Mouse (Mus musculus) lung, embryonic 15.5 days (tissue): ENCODE results near the gene Ap5m1. TPM values are rescaled to one million over a fixed set of nuclear protein-coding genes. Genes with fewer than 3 reads are reported as not detected.

Experiments used
- ATAC-seq: fragments of 200-750 bp; cut with Nextera tagmentation; 2 replicates; pipeline ENCODE4 v1.8.0; 2017; ENCODE audit warnings: moderate number of reproducible peaks, borderline replicate concordance; ENCODE audit not compliant: low FRiP score, low TSS enrichment; ENCODE audit errors: extremely low read depth
- H3K27ac ChIP-seq: fragments of 300-500 bp; sonication (generic); 2 replicates; pipeline ENCODE4 v1.5.1; 2015; ENCODE audit warnings: moderate library complexity, mild to moderate bottlenecking, inconsistent platforms
- H3K27me3 ChIP-seq: fragments of 300-500 bp; sonication (generic); 2 replicates; pipeline ENCODE4 v1.6.1; 2015; ENCODE audit warnings: inconsistent platforms
- H3K36me3 ChIP-seq: fragments of 300-500 bp; sonication (generic); 2 replicates; pipeline ENCODE4 v1.6.1; 2015; ENCODE audit warnings: inconsistent platforms
- H3K4me1 ChIP-seq: fragments of 300-500 bp; sonication (generic); 2 replicates; pipeline ENCODE4 v1.6.1; 2015; ENCODE audit warnings: inconsistent platforms
- H3K4me2 ChIP-seq: fragments of 300-500 bp; sonication (generic); 2 replicates; pipeline ENCODE4 v1.6.1; 2015; ENCODE audit warnings: inconsistent platforms, mild to moderate bottlenecking, moderate library complexity
- H3K4me3 ChIP-seq: fragments of 300-500 bp; sonication (generic); 2 replicates; pipeline ENCODE4 v1.5.1; 2015; ENCODE audit warnings: mild to moderate bottlenecking, inconsistent platforms
- H3K9ac ChIP-seq: fragments of 300-500 bp; sonication (generic); 2 replicates; pipeline ENCODE4 v1.6.1; 2015; ENCODE audit warnings: inconsistent platforms
- H3K9me3 ChIP-seq: fragments of 300-500 bp; sonication (generic); 2 replicates; pipeline ENCODE4 v1.6.1; 2016; ENCODE audit warnings: inconsistent platforms
- WGBS: fragments of 180-500 bp; shearing (Covaris S2); methylation state at CpG from one replicate; pipeline ENCODE4 v1.1.7; 2015; 5-methylcytosine and 5-hydroxymethylcytosine counted together
- polyA plus RNA-seq: library from polyadenylated mRNA; unstranded; fragments of >200 nt; fragmentation: Nextera tagmentation; extraction: Ambion mirVana; gene quantifications from 2 replicates; pipeline ENCODE4 v1.2.1, GENCODE M21; 2015

The Ap5m1 gene
- polyA plus RNA-seq = 20.9 and 24.1 TPM in 2 replicates

GRCm38 (mm10) chr14:49065529-49066273 lies at the start of gene Ap5m1:
Ap5m1 (plus strand) TSS chr14:49066097.
- peak; percentile 74 for ATAC-seq
- WGBS = under 1% methylated on average over 50 of the region's 62 CpGs
- Histone ChIP-seq H3K36me3 (no peaks in the 10 kb centered on the region), H3K9me3 (no peaks in the 10 kb centered on the region), H3K4me3 (peak within 1 kb of the TSS; percentile 69), H3K27me3 (no peaks in the 10 kb centered on the region), H3K4me1 (peaks cover 18% of the 10 kb centered on the region), H3K9ac (peak within 1 kb of the TSS; percentile 83), H3K27ac (peak within 1 kb of the TSS; percentile 97), H3K4me2 (peak within 1 kb of the TSS; percentile 65)

GRCm38 (mm10) chr14:49019765-49020164 lies 46.1 kb upstream of the Ap5m1 start:
- H3K4me2 ChIP-seq = no peak overlapping the region
- H3K36me3 ChIP-seq = peaks cover 15% of the 10 kb centered on the region
- H3K27ac ChIP-seq = no peak overlapping the region
- 85% methylated on average over 5 of the region's 5 CpGs for WGBS
- no peak overlapping the region for H3K9ac ChIP-seq
- H3K9me3 ChIP-seq = no peaks in the 10 kb centered on the region
- no peak for ATAC-seq
- no peak overlapping the region for H3K4me3 ChIP-seq
- H3K27me3 ChIP-seq = no peaks in the 10 kb centered on the region
- H3K4me1 ChIP-seq = no peaks in the 10 kb centered on the region

- no peak overlapping the region for H3K4me3 ChIP-seq
- ATAC-seq = no peak
- H3K9ac ChIP-seq = no peak overlapping the region
- no peak overlapping the region for H3K27ac ChIP-seq
- 79% methylated on average over 6 of the region's 6 CpGs for WGBS
- H3K27me3 ChIP-seq = no peaks in the 10 kb centered on the region
- H3K9me3 ChIP-seq = no peaks in the 10 kb centered on the region
- H3K36me3 ChIP-seq = peaks cover 11% of the 10 kb centered on the region
- H3K4me1 ChIP-seq = no peaks in the 10 kb centered on the region
- no peak overlapping the region for H3K4me2 ChIP-seq
Measured at GRCm38 (mm10) chr14:49027040-49027778, 38.7 kb upstream of the Ap5m1 start.

- Histone ChIP-seq H3K36me3 (peaks cover 11% of the 10 kb centered on the region), H3K4me2 (no peak overlapping the region), H3K9ac (no peak overlapping the region), H3K4me3 (no peak overlapping the region), H3K9me3 (no peaks in the 10 kb centered on the region), H3K27ac (no peak overlapping the region), H3K27me3 (no peaks in the 10 kb centered on the region), H3K4me1 (no peaks in the 10 kb centered on the region)
- WGBS = 77% methylated on average over 3 of the region's 3 CpGs
- no peak for ATAC-seq
Measured at GRCm38 (mm10) chr14:49027779-49028368, 38.0 kb upstream of the Ap5m1 start.

- peaks cover 15% of the 10 kb centered on the region for H3K36me3 ChIP-seq
- H3K27me3 ChIP-seq = no peaks in the 10 kb centered on the region
- no peak overlapping the region for H3K9ac ChIP-seq
- H3K27ac ChIP-seq = no peak overlapping the region
- no peaks in the 10 kb centered on the region for H3K4me1 ChIP-seq
- ATAC-seq = no peak
- no peak overlapping the region for H3K4me3 ChIP-seq
- WGBS = 88% methylated on average over 5 of the region's 5 CpGs
- H3K9me3 ChIP-seq = no peaks in the 10 kb centered on the region
- H3K4me2 ChIP-seq = no peak overlapping the region
Measured at GRCm38 (mm10) chr14:49028991-49029390, 36.9 kb upstream of the Ap5m1 start.

- ATAC-seq = no peak
- Histone ChIP-seq H3K27ac (no peak overlapping the region), H3K36me3 (no peaks in the 10 kb centered on the region), H3K4me1 (no peaks in the 10 kb centered on the region), H3K9me3 (no peaks in the 10 kb centered on the region), H3K9ac (no peak overlapping the region), H3K4me3 (no peak overlapping the region), H3K4me2 (no peak overlapping the region), H3K27me3 (no peaks in the 10 kb centered on the region)
- WGBS = 88% methylated on average over 4 of the region's 4 CpGs
Measured at GRCm38 (mm10) chr14:49045610-49046009, 20.3 kb upstream of the Ap5m1 start.

GRCm38 (mm10) chr14:49049492-49049891 lies 16.4 kb upstream of the Ap5m1 start:
- Histone ChIP-seq H3K9ac (no peak overlapping the region), H3K4me1 (no peaks in the 10 kb centered on the region), H3K9me3 (no peaks in the 10 kb centered on the region), H3K36me3 (no peaks in the 10 kb centered on the region), H3K4me2 (no peak overlapping the region), H3K4me3 (no peak overlapping the region), H3K27ac (no peak overlapping the region), H3K27me3 (no peaks in the 10 kb centered on the region)
- ATAC-seq = no peak

GRCm38 (mm10) chr14:49063838-49064237 lies 2.1 kb upstream of the Ap5m1 start:
- Histone ChIP-seq H3K9me3 (no peaks in the 10 kb centered on the region), H3K27ac (no peak overlapping the region), H3K9ac (no peak overlapping the region), H3K27me3 (no peaks in the 10 kb centered on the region), H3K4me2 (peak overlapping the region; percentile 14; the same call in 1 of the 2 replicates), H3K4me3 (no peak overlapping the region), H3K36me3 (no peaks in the 10 kb centered on the region), H3K4me1 (peaks cover 18% of the 10 kb centered on the region)
- WGBS = 57% methylated on average over 2 of the region's 2 CpGs
- ATAC-seq = no peak

GRCm38 (mm10) chr14:49066274-49066823 lies 452 bp downstream of the Ap5m1 start, which contains the start of gene Exoc5:
Exoc5 (minus strand) TSS chr14:49066653.
- Histone ChIP-seq H3K9ac (peak within 1 kb of the TSS; percentile 83), H3K27ac (peak within 1 kb of the TSS; percentile 97), H3K9me3 (no peaks in the 10 kb centered on the region), H3K4me2 (peak within 1 kb of the TSS; percentile 65), H3K36me3 (no peaks in the 10 kb centered on the region), H3K27me3 (no peaks in the 10 kb centered on the region), H3K4me1 (peaks cover 18% of the 10 kb centered on the region), H3K4me3 (peak within 1 kb of the TSS; percentile 69)
- under 1% methylated on average over 53 of the region's 53 CpGs for WGBS
- peak; percentile 96 for ATAC-seq

GRCm38 (mm10) chr14:49072837-49073236 lies 6.9 kb downstream of the Ap5m1 start:
- 85% methylated on average over 2 of the region's 2 CpGs for WGBS
- H3K4me1 ChIP-seq = no peaks in the 10 kb centered on the region
- no peak overlapping the region for H3K4me3 ChIP-seq
- H3K9ac ChIP-seq = no peak overlapping the region
- no peak for ATAC-seq
- no peaks in the 10 kb centered on the region for H3K9me3 ChIP-seq
- H3K36me3 ChIP-seq = no peaks in the 10 kb centered on the region; the same call in 1 of the 2 replicates
- H3K27me3 ChIP-seq = no peaks in the 10 kb centered on the region
- no peak overlapping the region for H3K4me2 ChIP-seq
- H3K27ac ChIP-seq = no peak overlapping the region

GRCm38 (mm10) chr14:49073896-49074295 lies 8.0 kb downstream of the Ap5m1 start:
- no peak overlapping the region for H3K4me2 ChIP-seq
- H3K27me3 ChIP-seq = no peaks in the 10 kb centered on the region
- H3K4me3 ChIP-seq = no peak overlapping the region
- H3K36me3 ChIP-seq = no peaks in the 10 kb centered on the region; the same call in 1 of the 2 replicates
- H3K4me1 ChIP-seq = no peaks in the 10 kb centered on the region
- 93% methylated on average over 7 of the region's 7 CpGs for WGBS
- H3K9me3 ChIP-seq = no peaks in the 10 kb centered on the region
- H3K27ac ChIP-seq = no peak overlapping the region
- no peak for ATAC-seq
- no peak overlapping the region for H3K9ac ChIP-seq
